Mouse (Mus musculus) T-cell, adult 2 months (primary cell): ENCODE results near the gene Rfx5.
A peak's percentile ranks its signal among the peaks of the same experiment; 100 is the strongest.
"Not testable (repeated sequence)": the region's sequence is repeated elsewhere in the genome, so short reads cannot be mapped to it uniquely, and the experiment has no call there.

Experiments used
- DNase-seq: peaks from one replicate; pipeline ENCODE4 v3.0.0; 2022; ENCODE audit warnings: low spot score

Rfx5 gene

GRCm38 (mm10) chr3:94935332-94935731, 18.5 kb upstream of the Rfx5 start:
- not testable (repeated sequence) for DNase-seq

GRCm38 (mm10) chr3:94936147-94936546, 17.7 kb upstream of the Rfx5 start:
- DNase-seq = not testable (repeated sequence)

- not testable (repeated sequence) for DNase-seq
Observed at GRCm38 (mm10) chr3:94937194-94937593, 16.7 kb upstream of the Rfx5 start.

GRCm38 (mm10) chr3:94940033-94940432, 13.8 kb upstream of the Rfx5 start:
- DNase-seq = not testable (repeated sequence)

- DNase-seq = not testable (repeated sequence)
Observed at GRCm38 (mm10) chr3:94942211-94942967, 11.5 kb upstream of the Rfx5 start.

- DNase-seq = not testable (repeated sequence)
Observed at GRCm38 (mm10) chr3:94943706-94944105, 10.2 kb upstream of the Rfx5 start.

GRCm38 (mm10) chr3:94948066-94948614, 5.7 kb upstream of the Rfx5 start:
- peak; percentile 45 for DNase-seq

GRCm38 (mm10) chr3:94949645-94950044, 4.2 kb upstream of the Rfx5 start:
- DNase-seq = no peak

GRCm38 (mm10) chr3:94952806-94953205, 1.1 kb upstream of the Rfx5 start:
- DNase-seq = peak; percentile 55

- no peak for DNase-seq
Observed at GRCm38 (mm10) chr3:94953384-94953763, 501 bp upstream of the Rfx5 start.

- no peak for DNase-seq
Observed at GRCm38 (mm10) chr3:94958295-94958694, 4.4 kb downstream of the Rfx5 start.

GRCm38 (mm10) chr3:94959871-94960270, 6.0 kb downstream of the Rfx5 start:
- no peak for DNase-seq

GRCm38 (mm10) chr3:94960322-94960721, 6.4 kb downstream of the Rfx5 start:
- DNase-seq = no peak

- DNase-seq = no peak
Observed at GRCm38 (mm10) chr3:94964989-94965388, 11.1 kb downstream of the Rfx5 start.

GRCm38 (mm10) chr3:94965878-94966277, 12.0 kb downstream of the Rfx5 start:
- DNase-seq = no peak

- DNase-seq = no peak
Observed at GRCm38 (mm10) chr3:94972552-94972951, 18.7 kb downstream of the Rfx5 start.

GRCm38 (mm10) chr3:94973620-94974019, 19.7 kb downstream of the Rfx5 start:
- no peak for DNase-seq

GRCm38 (mm10) chr3:94974026-94974527, 20.2 kb downstream of the Rfx5 start:
- no peak for DNase-seq

- DNase-seq = peak; percentile 85
Observed at GRCm38 (mm10) chr3:94974528-94975422, 20.9 kb downstream of the Rfx5 start, which contains the start of gene Pi4kb. TSS of gene Pi4kb (plus strand) at chr3:94974731.

- DNase-seq = no peak
Observed at GRCm38 (mm10) chr3:94984312-94984711, 30.4 kb downstream of the Rfx5 start.

- DNase-seq = no peak
Observed at GRCm38 (mm10) chr3:94985513-94985912, 31.6 kb downstream of the Rfx5 start.

GRCm38 (mm10) chr3:94987578-94987977, 33.7 kb downstream of the Rfx5 start:
- no peak for DNase-seq
